ENCODE assay signal across 10 mouse cellular contexts in the genomic region with DNA sequence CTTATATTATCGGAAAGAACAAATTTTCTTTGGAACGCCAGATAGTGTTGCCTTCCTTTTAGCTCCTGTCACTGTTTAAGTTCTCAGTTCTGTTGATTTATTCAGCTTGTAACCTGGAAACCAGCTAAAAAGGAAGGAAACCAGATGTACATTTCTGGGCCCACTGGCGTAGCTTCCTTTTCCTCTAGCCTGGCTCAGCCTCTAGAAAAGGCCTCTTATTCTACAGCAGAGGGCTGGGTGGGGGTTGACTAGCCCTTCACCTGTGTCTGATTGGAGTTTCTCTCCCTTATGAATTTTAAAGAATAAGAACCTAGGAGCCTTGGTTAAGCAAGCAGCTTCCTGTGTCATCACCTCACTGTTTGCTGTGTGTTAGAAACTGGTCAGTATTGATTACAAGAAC.
DNase-seq lines count a peak whose midpoint lies in the region; ATAC-seq and TF ChIP-seq lines count a peak whose summit lies in the region.
"Had no signal": no experiment of that assay in that cellular context is flagged by ENCODE, and none has a peak within 500 bp of the region (broad histone marks: within the 10 kb centered on the region; RNA-seq: fewer than 3 reads in every experiment).

No protein-coding gene starts in this region.

- TF ChIP-seq CTCF in heart, adult 2 months (IDR thresholded peaks at IDR 0.05) = no peak
- no peak for TF ChIP-seq CTCF in lung, postnatal 0 days (IDR thresholded peaks at IDR 0.05)

- 0 out of 2 replicates have a peak overlapping the region, but pooled peaks have one; percentile 5 for H3K27ac ChIP-seq in heart, adult 2 months
- H3K27ac ChIP-seq in heart, embryonic 10.5 days = no peak overlapping the region
- 0 out of 2 replicates have a peak overlapping the region, but pooled peaks have one; percentile 33 for H3K27ac ChIP-seq in lung, postnatal 0 days (ENCODE audit: low read length)
- H3K27ac ChIP-seq in limb, embryonic 15.5 days = peak overlapping the region; percentile 50; the same call in 1 of the 2 replicates

- DNase-seq in heart, adult 2 months = peak in 1 of 2 experiments; percentile 28
- DNase-seq in heart, embryonic 10.5 days (ENCODE audit: low spot score) = no peak
- DNase-seq in lung, postnatal 0 days (ENCODE audit: low spot score) = peak; percentile 46
- no peak for DNase-seq in lung, postnatal 14 days
- DNase-seq in thymus, postnatal 0 days (ENCODE audit: low spot score) = peak; percentile 60
- DNase-seq in yolk sac, embryonic 10.5 days (ENCODE audit: low spot score) = no peak
- no peak for DNase-seq in gastrocnemius, postnatal 36 days
- DNase-seq: adrenal gland, postnatal 10 days; right cerebral cortex, postnatal 25 days had no signal

- intact Hi-C loops in heart, adult 2 months (cut with DNase I) = loop anchor here (5.0 kb wide), 1 partner anchor 180 kb away; no protein-coding TSS in a partner anchor
- intact Hi-C loops in gastrocnemius, postnatal 36 days (cut with DNase I) = no loop called here

- peaks cover 3% of the 10 kb centered on the region; the same call in 1 of the 2 replicates for H3K36me3 ChIP-seq in heart, adult 2 months (ENCODE audit: control insufficient read depth, insufficient read depth, low read length)
- H3K36me3 ChIP-seq in heart, embryonic 10.5 days = no peaks in the 10 kb centered on the region
- no peaks in the 10 kb centered on the region for H3K36me3 ChIP-seq in lung, postnatal 0 days (ENCODE audit: insufficient read depth, low read length)
- no peaks in the 10 kb centered on the region for H3K36me3 ChIP-seq in limb, embryonic 15.5 days

- no peak for TF ChIP-seq POLR2A in heart, adult 2 months (IDR thresholded peaks at IDR 0.05; ENCODE audit: insufficient read depth, low read depth, low read length)

- H3K4me1 ChIP-seq in heart, adult 2 months (ENCODE audit: control insufficient read depth, insufficient read depth, low read length) = peaks cover 2% of the 10 kb centered on the region
- peaks cover 8% of the 10 kb centered on the region; the same call in 1 of the 2 replicates for H3K4me1 ChIP-seq in heart, embryonic 10.5 days
- peaks cover 3% of the 10 kb centered on the region; the same call in 1 of the 2 replicates for H3K4me1 ChIP-seq in lung, postnatal 0 days (ENCODE audit: insufficient read depth, low read depth, low read length)
- 0 out of 2 replicates have a peak, but pooled peaks cover 3% of the 10 kb centered on the region for H3K4me1 ChIP-seq in limb, embryonic 15.5 days

- ATAC-seq in lung, postnatal 0 days = no peak
- ATAC-seq in limb, embryonic 15.5 days (ENCODE audit: insufficient number of reproducible peaks, low FRiP score, low TSS enrichment, low read depth) = no peak

- no peaks in the 10 kb centered on the region for H3K27me3 ChIP-seq in heart, adult 2 months (ENCODE audit: control insufficient read depth, insufficient read depth, low read length)
- no peaks in the 10 kb centered on the region for H3K27me3 ChIP-seq in heart, embryonic 10.5 days (ENCODE audit: insufficient read depth, poor library complexity, severe bottlenecking)
- H3K27me3 ChIP-seq in lung, postnatal 0 days (replicated peaks; ENCODE audit: insufficient read depth, low read length) = no peaks in the 10 kb centered on the region
- no peaks in the 10 kb centered on the region for H3K27me3 ChIP-seq in limb, embryonic 15.5 days

- H3K79me2 ChIP-seq in heart, adult 2 months (replicated peaks; ENCODE audit: control insufficient read depth, insufficient read depth, low read length) = peaks cover 5% of the 10 kb centered on the region

- TF ChIP-seq EP300 in heart, adult 2 months (IDR thresholded peaks at IDR 0.05; ENCODE audit: insufficient read depth, low read depth, low read length) = no peak
- no peak for TF ChIP-seq EP300 in lung, postnatal 0 days (IDR thresholded peaks at IDR 0.05)

- WGBS in heart, adult 2 months = 52% methylated on average over 3 of the region's 3 CpGs
- 55% methylated on average over 3 of the region's 3 CpGs for WGBS in heart, embryonic 10.5 days
- WGBS in lung, postnatal 0 days = 43% methylated on average over 3 of the region's 3 CpGs
- WGBS in limb, embryonic 15.5 days = 42% methylated on average over 3 of the region's 3 CpGs

- no peak overlapping the region for H3K4me3 ChIP-seq in heart, adult 2 months
- H3K4me3 ChIP-seq in heart, embryonic 10.5 days = no peak overlapping the region
- H3K4me3 ChIP-seq in lung, postnatal 0 days (ENCODE audit: low read depth, low read length) = no peak overlapping the region
- no peak overlapping the region for H3K4me3 ChIP-seq in limb, embryonic 15.5 days

- H3K9ac ChIP-seq in heart, adult 2 months (ENCODE audit: low read depth, low read length) = no peak overlapping the region
- no peak overlapping the region for H3K9ac ChIP-seq in lung, postnatal 0 days (replicated peaks; ENCODE audit: low read depth)
- H3K9ac ChIP-seq in limb, embryonic 15.5 days = no peak overlapping the region

- no peaks in the 10 kb centered on the region for H3K9me3 ChIP-seq in heart, embryonic 10.5 days
- no peaks in the 10 kb centered on the region for H3K9me3 ChIP-seq in lung, postnatal 0 days (ENCODE audit: low read length)
- no peaks in the 10 kb centered on the region for H3K9me3 ChIP-seq in limb, embryonic 15.5 days

- H3K4me2 ChIP-seq in lung, postnatal 0 days (replicated peaks; ENCODE audit: low read depth, low read length) = no peak overlapping the region
- no peak overlapping the region for H3K4me2 ChIP-seq in limb, embryonic 15.5 days

Comparison
In these comparisons a context has a peak if more than half of its experiments do, and no peak if none do; other contexts are left out.
1. DNase-seq: peak in lung, postnatal 0 days (single experiment) and thymus, postnatal 0 days (single experiment); none in heart, embryonic 10.5 days (single experiment), lung, postnatal 14 days (single experiment), yolk sac, embryonic 10.5 days (single experiment) and gastrocnemius, postnatal 36 days (0 of 2).